Mouse (Mus musculus): Measurements from ENCODE around the gene Fbxw8. TPM values are rescaled to one million over a fixed set of nuclear protein-coding genes. Genes with fewer than 3 reads are reported as not detected.
A peak's percentile ranks its signal among the peaks of the same experiment; 100 is the strongest.

Gene Fbxw8
- polyA plus RNA-seq, 1 experiment from 2014 or later: 25.2 TPM

DNA sequence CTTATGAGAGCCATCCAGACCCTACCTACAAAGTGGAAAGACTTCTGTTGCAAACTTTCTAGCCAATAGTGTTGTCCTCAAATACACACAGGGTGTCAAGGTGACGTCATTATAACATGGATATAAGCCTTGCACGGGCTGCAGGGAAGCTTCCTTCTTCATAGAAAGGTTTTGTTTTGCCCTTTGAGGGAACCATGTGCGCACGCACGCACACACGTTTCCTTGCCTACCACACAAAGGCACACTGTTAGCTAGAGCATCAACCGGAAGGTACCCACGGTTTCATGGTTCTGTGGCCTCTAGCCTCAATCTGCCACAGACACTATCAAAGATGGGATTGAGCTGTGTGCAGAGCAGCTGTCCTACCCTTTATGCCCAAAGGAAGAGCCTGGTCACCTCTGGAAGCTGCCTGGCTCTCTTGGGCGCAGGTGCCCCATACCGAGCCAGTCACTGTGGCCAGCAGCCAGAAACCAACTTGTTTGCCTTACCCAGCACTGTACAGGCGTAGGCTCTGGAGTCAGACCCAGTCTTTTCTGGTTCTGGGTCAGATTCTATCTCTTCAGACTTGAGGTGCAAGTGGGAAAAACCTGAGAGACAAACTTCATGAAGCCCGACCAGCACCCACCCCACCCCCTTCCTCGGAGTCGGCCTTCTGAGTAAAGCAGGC, 108.0 kb downstream of the Fbxw8 start:
- no peaks in the 10 kb centered on the region for H3K4me1 ChIP-seq
- H3K36me3 ChIP-seq: no peaks in the 10 kb centered on the region
- no peaks in the 10 kb centered on the region for H3K27me3 ChIP-seq
- H3K9ac ChIP-seq (replicated peaks): no peak overlapping the region
- no peak for ATAC-seq (replicated peaks)
- H3K27ac ChIP-seq (replicated peaks): no peak overlapping the region
- H3K4me3 ChIP-seq: no peak overlapping the region
- no peaks in the 10 kb centered on the region for H3K9me3 ChIP-seq
- WGBS: 89% methylated on average over 14 of the region's 14 CpGs
- H3K4me2 ChIP-seq (replicated peaks): no peak overlapping the region

DNA sequence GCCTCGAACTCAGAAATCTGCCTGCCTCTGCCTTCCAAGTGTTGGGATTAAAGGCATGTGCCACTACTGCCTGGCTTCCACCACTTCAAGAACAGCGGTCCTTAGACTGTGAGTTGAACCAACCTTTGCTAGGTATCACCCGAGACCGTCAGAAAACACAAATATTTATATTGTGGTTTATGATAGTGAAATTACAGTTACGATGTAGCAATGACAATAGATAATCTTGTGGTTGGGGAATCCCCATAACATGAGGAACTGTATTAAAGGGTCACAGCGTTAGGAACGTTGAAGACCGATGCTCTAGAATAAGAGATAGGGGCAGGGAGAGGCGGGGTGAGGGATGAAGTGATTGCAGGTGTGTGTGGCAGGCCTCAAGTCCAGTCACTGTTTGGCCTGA, 109.9 kb downstream of the Fbxw8 start:
- Histone ChIP-seq H3K36me3 (no peaks in the 10 kb centered on the region), H3K9me3 (no peaks in the 10 kb centered on the region), H3K4me2 (replicated peaks) (no peak overlapping the region), H3K4me1 (no peaks in the 10 kb centered on the region), H3K9ac (replicated peaks) (no peak overlapping the region), H3K27me3 (no peaks in the 10 kb centered on the region), H3K27ac (replicated peaks) (no peak overlapping the region), H3K4me3 (no peak overlapping the region)
- no peak for ATAC-seq (replicated peaks)
- 95% methylated on average over 9 of the region's 9 CpGs for WGBS

DNA sequence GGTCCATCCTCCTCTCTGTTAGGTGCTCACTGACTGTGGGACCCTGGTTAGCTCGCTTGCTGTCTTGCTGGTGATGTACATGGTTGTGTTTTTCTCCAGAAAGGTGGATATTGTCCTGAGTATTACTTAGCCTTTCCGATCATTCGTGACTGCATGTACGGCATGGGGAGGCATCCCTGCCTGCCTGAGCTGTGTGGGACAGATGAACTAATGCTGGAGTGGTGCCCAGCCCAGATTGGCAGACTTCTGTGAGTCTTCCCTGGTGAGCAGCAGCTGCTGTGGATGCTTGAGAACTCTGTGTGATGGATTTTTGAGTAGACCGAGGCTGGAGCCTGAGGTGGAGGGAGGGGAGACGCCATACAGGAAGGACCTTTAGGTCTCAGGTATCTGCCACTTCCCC, 110.4 kb downstream of the Fbxw8 start:
- Histone ChIP-seq H3K27me3 (no peaks in the 10 kb centered on the region), H3K4me1 (no peaks in the 10 kb centered on the region), H3K4me3 (no peak overlapping the region), H3K27ac (replicated peaks) (0 out of 2 replicates have a peak overlapping the region, but pooled peaks have one; percentile 8), H3K36me3 (no peaks in the 10 kb centered on the region), H3K4me2 (replicated peaks) (no peak overlapping the region), H3K9me3 (no peaks in the 10 kb centered on the region), H3K9ac (replicated peaks) (no peak overlapping the region)
- no peak; the same call in 1 of the 2 replicates for ATAC-seq (replicated peaks)
- 62% methylated on average over 6 of the region's 6 CpGs for WGBS

DNA sequence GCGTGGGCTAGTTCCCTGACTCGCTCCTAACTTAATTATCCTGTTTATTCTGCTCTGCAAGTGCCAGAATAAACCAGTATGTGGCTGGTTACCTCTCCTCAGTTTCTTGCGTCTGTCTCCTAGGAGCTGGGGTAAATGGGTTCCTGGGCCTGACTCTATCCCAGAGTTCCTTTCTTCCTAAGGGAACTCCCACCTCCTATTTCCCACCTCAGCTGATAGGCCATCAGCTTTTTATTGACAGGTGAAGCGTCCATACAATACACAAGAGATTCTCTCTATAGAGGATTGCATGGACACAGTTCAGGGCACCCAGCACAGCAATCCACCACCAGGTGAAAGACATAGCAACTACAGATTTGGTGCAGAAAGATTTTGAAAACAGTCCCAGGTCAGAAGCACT, 111.5 kb downstream of the Fbxw8 start:
- H3K4me3 ChIP-seq: no peak overlapping the region
- WGBS: 84% methylated on average over 4 of the region's 4 CpGs

DNA sequence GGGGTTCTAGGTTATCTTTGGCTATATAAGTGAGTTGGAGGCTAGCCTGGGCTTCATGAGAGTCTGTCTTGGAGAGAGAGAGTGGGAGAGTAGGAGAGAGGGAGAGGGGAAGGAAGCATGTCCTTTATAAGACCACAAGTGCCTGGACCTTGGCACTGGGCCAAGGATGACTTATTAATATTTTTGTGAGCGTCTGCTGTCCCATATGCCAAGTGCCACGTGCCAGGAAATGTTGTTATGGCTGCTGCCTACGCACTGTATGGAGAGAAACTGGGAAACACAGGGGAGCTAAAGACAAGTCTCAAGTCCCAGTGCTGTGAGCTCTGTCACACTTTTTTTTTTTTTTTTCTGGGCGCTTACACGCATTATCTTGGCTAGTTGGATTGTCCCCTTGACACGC, 112.7 kb downstream of the Fbxw8 start:
- Histone ChIP-seq H3K27ac (replicated peaks) (no peak overlapping the region), H3K4me2 (replicated peaks) (no peak overlapping the region), H3K4me3 (no peak overlapping the region), H3K36me3 (no peaks in the 10 kb centered on the region), H3K9me3 (no peaks in the 10 kb centered on the region), H3K9ac (replicated peaks) (no peak overlapping the region), H3K4me1 (peaks cover 18% of the 10 kb centered on the region), H3K27me3 (no peaks in the 10 kb centered on the region)
- WGBS: 65% methylated on average over 6 of the region's 6 CpGs
- no peak for ATAC-seq (replicated peaks)

More for the DNA sequence above, 111.5 kb downstream of the Fbxw8 start:
- Histone ChIP-seq H3K27ac (replicated peaks) (no peak overlapping the region), H3K27me3 (no peaks in the 10 kb centered on the region), H3K9me3 (no peaks in the 10 kb centered on the region), H3K36me3 (no peaks in the 10 kb centered on the region), H3K9ac (replicated peaks) (no peak overlapping the region), H3K4me1 (peaks cover 9% of the 10 kb centered on the region), H3K4me2 (replicated peaks) (no peak overlapping the region)
- ATAC-seq (replicated peaks): no peak

DNA sequence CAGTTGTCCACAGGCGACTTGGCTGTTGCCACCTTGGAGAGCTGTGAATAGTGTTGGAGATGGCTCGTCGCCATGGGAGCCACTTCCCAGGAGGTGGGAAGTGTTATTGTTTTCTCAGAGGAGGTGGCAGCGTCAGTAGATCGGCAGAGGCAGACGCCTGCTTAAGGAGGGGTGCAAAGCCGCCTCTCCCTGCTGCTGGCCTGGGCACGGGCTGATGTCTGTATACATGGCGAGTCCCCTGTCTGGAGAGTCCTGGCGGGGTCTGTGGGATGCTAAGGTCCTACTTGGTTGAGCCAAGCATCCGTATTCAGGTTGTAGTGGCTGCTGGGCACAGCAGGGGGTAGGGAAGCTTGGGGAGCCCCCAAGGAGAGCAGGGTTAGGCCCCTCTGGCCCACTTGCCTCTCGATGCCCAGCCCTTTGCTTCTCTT, 116.0 kb downstream of the Fbxw8 start:
- no peaks in the 10 kb centered on the region for H3K9me3 ChIP-seq
- WGBS: 15% methylated on average over 12 of the region's 12 CpGs
- H3K4me1 ChIP-seq: peaks cover 27% of the 10 kb centered on the region
- H3K4me2 ChIP-seq (replicated peaks): no peak overlapping the region
- no peak for ATAC-seq (replicated peaks)
- no peaks in the 10 kb centered on the region for H3K36me3 ChIP-seq
- no peaks in the 10 kb centered on the region for H3K27me3 ChIP-seq
- no peak overlapping the region for H3K4me3 ChIP-seq
- H3K9ac ChIP-seq (replicated peaks): no peak overlapping the region; the same call in 1 of the 2 replicates
- H3K27ac ChIP-seq (replicated peaks): peak overlapping the region; percentile 57

DNA sequence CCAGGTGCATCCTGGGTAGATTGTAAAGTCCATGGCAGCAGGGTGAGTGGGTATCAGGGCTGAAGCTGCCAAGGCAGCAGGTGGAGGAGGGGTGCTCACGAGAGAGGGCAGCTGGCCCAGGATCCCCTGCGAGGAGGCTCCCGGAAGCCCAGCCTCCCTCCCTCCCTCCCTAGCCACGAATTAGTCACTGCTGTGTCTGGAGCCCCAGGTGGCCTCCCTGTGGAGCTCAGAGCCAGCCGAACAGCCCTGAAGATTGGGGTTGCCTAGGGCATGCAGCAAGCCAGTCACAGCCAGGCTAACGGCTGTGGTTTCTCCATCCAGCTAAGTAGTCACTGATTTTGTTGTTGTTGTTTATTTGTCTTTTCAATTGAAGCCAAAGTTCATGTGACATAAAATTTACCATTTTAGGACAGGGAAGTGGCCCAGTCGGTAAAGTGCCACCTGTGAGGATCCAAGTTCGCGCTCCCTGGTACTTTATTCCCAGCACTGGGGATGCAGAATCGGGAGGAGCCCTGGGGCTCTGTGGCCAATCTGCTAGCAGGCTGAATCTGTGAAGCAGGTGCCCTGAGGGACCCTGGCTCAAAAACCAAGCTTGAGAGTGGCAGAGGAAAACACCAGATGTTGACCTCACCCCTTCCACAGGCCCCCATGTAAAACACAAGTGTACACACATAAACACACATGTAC, 117.3 kb downstream of the Fbxw8 start:
- peak; percentile 81 for ATAC-seq (replicated peaks)
- H3K4me3 ChIP-seq: no peak overlapping the region
- peaks cover 27% of the 10 kb centered on the region for H3K4me1 ChIP-seq
- no peaks in the 10 kb centered on the region for H3K9me3 ChIP-seq
- 12% methylated on average over 10 of the region's 10 CpGs for WGBS
- 0 out of 2 replicates have a peak overlapping the region, but pooled peaks have one; percentile 7 for H3K4me2 ChIP-seq (replicated peaks)
- no peaks in the 10 kb centered on the region for H3K27me3 ChIP-seq
- H3K36me3 ChIP-seq: no peaks in the 10 kb centered on the region
- H3K27ac ChIP-seq (replicated peaks): peak overlapping the region; percentile 70
- no peak overlapping the region for H3K9ac ChIP-seq (replicated peaks)

DNA sequence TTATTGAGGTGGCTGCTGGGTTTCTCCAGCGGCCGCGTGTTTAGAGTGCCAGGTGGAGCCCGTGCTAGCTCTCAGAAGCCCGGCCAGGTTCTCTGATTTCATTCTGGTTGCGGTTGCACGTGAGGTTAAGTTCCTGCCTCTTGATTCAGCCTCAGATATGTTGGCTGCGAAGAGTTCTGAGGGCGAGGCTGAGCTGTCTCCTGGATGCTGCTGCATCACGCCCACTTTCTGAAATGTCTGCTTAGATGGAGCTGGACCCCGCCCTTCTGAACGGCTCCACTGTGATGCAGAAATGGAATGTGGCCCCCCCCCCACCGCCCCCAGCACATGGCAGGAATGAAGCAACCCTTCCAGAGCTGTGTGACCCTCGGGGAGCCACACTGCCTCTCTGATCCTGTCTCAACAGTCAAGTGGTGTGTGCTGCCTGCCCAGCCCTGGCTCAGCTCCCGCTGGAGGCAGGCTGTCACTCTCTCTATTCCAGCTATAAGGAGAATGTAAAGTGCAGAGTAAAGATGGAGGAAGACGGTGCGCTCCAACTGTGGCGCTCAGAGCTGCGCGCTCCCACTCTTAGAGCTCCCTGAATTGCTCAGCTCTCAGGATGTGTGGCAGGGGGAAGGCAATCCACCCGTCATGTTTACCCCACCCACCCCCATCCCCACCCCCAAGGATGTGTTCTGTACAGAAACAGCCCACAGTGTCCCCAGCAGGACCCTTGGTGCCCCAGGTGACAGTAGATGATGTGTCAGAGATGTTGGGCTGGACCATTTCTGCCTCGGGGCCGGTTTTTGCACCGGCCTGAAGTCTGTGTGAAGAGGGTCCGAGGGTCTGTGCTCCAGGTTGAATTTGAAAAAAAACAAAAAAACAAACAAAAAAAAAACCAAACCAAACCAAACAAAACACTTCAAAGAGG, 118.1 kb downstream of the Fbxw8 start:
- Histone ChIP-seq H3K4me1 (peaks cover 27% of the 10 kb centered on the region), H3K36me3 (no peaks in the 10 kb centered on the region), H3K4me3 (no peak overlapping the region), H3K27me3 (no peaks in the 10 kb centered on the region), H3K27ac (replicated peaks) (peak overlapping the region; percentile 70), H3K9ac (replicated peaks) (no peak overlapping the region), H3K9me3 (no peaks in the 10 kb centered on the region), H3K4me2 (replicated peaks) (0 out of 2 replicates have a peak overlapping the region, but pooled peaks have one; percentile 7)
- 39% methylated on average over 25 of the region's 25 CpGs for WGBS
- peak; percentile 63 for ATAC-seq (replicated peaks)

DNA sequence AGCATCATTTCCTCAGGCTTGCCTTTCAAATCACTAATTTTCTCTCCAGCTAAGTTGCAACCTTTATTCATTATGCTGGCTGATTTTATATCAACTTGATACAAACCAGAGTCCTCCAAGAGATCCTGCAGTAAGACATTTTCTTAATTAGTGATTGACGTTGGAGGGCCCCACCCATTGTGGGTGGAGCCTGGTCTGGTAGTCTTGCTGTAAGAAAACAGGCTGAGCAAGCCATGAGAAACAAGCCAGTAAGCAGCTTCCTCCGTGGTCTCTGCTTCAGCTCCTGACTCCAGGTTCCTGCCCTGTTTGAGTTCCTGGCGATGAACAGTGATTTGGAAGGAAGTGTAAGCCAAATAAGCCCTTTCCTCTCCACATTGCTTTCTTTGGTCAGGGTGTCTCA, 119.5 kb downstream of the Fbxw8 start:
- Histone ChIP-seq H3K9ac (replicated peaks) (no peak overlapping the region), H3K4me3 (no peak overlapping the region), H3K4me2 (replicated peaks) (no peak overlapping the region), H3K4me1 (peaks cover 32% of the 10 kb centered on the region), H3K9me3 (no peaks in the 10 kb centered on the region), H3K27ac (replicated peaks) (no peak overlapping the region), H3K36me3 (no peaks in the 10 kb centered on the region), H3K27me3 (no peaks in the 10 kb centered on the region)
- no peak for ATAC-seq (replicated peaks)
- 69% methylated on average over 3 of the region's 3 CpGs for WGBS

DNA sequence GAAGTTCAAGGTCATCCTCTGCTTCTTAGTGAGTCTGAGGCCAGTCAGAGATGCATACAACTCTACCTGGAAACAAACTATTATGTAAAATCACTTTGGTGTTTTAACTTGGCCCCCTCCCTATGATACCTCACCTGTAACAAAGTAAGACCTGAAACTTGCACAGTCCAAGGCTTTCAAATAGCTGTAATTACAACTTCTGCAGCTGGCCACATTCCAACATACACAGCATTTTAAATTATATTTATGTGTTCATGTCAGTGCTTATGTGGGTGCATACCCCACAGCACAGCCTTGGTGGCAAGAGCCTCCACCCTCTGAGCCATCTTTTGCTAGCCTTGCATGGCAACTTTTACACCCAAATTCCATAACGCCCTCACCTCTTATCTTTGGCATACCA, 120.6 kb downstream of the Fbxw8 start:
- H3K4me1 ChIP-seq: peaks cover 36% of the 10 kb centered on the region
- 87% methylated on average over 1 of the region's 1 CpGs for WGBS

DNA sequence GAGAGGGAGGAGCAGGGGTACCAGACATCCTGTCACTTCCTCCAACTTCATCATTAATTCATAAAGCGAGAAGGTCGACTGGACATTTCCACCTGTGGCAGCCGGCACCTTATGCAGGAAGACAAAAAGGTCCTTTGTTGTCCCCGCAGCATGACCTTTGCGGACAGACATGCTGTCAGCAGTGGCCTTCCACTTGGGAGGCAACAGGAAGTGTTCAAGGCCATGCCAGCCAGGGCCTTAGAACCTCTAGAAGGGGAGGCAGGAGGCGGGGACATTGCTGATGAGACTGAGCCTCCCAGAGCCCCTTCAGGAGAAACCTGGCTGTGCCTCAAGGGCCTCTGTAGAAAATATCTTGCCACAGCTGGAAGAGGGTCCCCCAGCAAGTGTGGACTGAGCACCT, 121.5 kb downstream of the Fbxw8 start:
- no peak overlapping the region for H3K4me3 ChIP-seq
- 76% methylated on average over 6 of the region's 6 CpGs for WGBS
- H3K4me2 ChIP-seq (replicated peaks): no peak overlapping the region
- no peak overlapping the region for H3K27ac ChIP-seq (replicated peaks)
- no peaks in the 10 kb centered on the region for H3K36me3 ChIP-seq
- H3K9ac ChIP-seq (replicated peaks): no peak overlapping the region
- no peaks in the 10 kb centered on the region for H3K9me3 ChIP-seq
- peaks cover 36% of the 10 kb centered on the region for H3K4me1 ChIP-seq
- no peak for ATAC-seq (replicated peaks)
- H3K27me3 ChIP-seq: peaks cover 13% of the 10 kb centered on the region

More for the DNA sequence above, 120.6 kb downstream of the Fbxw8 start:
- Histone ChIP-seq H3K9ac (replicated peaks) (no peak overlapping the region), H3K4me2 (replicated peaks) (no peak overlapping the region), H3K4me3 (no peak overlapping the region), H3K27ac (replicated peaks) (no peak overlapping the region), H3K27me3 (peaks cover 5% of the 10 kb centered on the region; the same call in 1 of the 2 replicates), H3K36me3 (no peaks in the 10 kb centered on the region), H3K9me3 (no peaks in the 10 kb centered on the region)
- ATAC-seq (replicated peaks): no peak

DNA sequence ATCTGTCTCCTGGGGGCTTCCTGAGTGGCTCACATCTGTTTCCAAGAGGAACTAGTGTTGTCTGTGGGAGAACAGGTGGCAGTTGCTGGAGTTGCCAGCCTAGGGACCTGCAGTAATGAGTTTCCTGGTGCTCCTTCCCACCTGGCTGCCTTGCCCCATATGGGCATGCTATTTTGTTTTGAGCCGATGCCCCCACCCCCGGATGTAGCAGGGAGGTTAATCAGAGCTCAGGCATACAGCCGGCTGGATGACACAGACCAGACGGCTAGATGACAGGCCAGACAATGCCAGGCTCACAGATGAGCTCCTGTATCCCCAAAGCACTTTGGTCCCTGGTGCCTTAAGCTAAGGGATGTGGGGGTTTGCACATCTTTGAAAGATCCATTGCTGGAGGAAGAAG, 121.9 kb downstream of the Fbxw8 start:
- Histone ChIP-seq H3K4me3 (no peak overlapping the region), H3K36me3 (no peaks in the 10 kb centered on the region), H3K4me2 (replicated peaks) (no peak overlapping the region), H3K27ac (replicated peaks) (no peak overlapping the region), H3K27me3 (peaks cover 17% of the 10 kb centered on the region), H3K9ac (replicated peaks) (no peak overlapping the region), H3K9me3 (no peaks in the 10 kb centered on the region), H3K4me1 (peaks cover 38% of the 10 kb centered on the region)
- ATAC-seq (replicated peaks): no peak
- WGBS: 55% methylated on average over 4 of the region's 4 CpGs
